Mouse (Mus musculus) cerebellum, adult 8-10 months (tissue): ENCODE data around the gene Vax2.
A peak's percentile ranks its signal among the peaks of the same experiment; 100 is the strongest.

Source experiments
- DNase-seq: peaks from one replicate; pipeline ENCODE4 v3.0.0; 2022

Vax2 gene

GRCm38 (mm10) chr6:83762880-83763431 lies 51.9 kb downstream of the Vax2 start:
- no peak for DNase-seq

- DNase-seq, result no peak
These were observed 55.9 kb downstream of the Vax2 start for GRCm38 (mm10) chr6:83766982-83767381.

- no peak for DNase-seq
These were observed 57.4 kb downstream of the Vax2 start for GRCm38 (mm10) chr6:83768485-83768884.

DNA sequence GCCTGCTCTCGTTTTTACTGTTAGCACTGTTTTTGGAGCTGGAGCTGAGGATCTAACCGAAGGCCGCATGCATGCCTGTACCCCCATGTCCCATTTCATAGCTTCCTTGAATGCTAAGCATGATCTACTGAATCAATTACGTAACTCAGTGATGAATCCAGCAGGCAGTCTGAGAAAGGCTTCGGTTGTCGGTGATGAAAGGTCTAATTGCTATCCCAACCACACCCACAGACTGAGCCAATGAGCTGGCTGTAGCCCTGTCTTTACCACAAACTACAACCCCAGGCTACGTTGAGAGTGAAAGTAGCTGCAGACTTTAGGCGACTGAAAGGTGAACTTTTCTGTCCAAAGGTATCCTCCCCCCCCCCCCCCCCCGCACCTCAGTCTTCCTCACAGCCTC lies 63.1 kb downstream of the Vax2 start:
- no peak for DNase-seq

DNA sequence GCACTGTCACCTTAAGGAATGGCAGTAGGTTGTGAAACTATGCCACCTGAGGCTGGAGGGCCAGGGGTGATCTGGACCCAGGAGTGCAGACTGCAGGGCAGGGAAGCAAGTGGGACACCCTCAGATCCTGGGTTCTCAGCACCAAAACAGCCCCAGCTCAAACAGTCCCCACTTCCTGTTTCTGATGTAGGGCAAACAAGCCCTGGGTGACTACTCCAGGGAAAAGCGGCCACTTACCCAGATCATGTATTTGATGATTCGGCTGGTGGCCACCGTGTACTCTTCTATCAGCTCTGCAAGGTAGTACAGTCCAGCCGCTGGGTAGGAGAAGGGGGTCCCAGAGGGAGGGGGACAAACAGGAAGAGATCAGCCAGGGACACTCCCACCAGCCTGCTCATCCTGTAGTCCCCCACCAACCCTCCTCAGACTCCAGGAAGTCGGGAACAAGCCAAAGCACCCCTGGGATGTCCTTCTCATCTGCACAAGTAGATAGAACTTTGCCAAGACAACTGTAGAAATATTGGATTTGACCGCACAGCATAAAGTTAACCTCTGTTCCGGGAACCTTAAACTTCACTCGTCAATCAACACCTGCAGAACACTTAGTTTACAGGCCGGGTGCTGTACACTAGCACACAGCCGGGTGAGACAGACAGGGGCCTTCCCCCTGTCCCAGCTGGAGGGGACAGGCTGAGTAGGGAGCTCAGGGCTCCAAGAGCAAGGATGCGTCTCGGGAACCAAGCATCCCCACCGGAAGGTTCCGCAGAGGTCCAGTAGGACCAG lies 63.9 kb downstream of the Vax2 start:
- peak; percentile 24 for DNase-seq

GRCm38 (mm10) chr6:83775638-83776293 lies 64.7 kb downstream of the Vax2 start, which contains the start of gene Tex261:
TSS of gene Tex261 (minus strand) at chr6:83775813.
- DNase-seq, result peak; percentile 89

GRCm38 (mm10) chr6:83778306-83778705 lies 67.2 kb downstream of the Vax2 start:
- DNase-seq, result no peak

DNA sequence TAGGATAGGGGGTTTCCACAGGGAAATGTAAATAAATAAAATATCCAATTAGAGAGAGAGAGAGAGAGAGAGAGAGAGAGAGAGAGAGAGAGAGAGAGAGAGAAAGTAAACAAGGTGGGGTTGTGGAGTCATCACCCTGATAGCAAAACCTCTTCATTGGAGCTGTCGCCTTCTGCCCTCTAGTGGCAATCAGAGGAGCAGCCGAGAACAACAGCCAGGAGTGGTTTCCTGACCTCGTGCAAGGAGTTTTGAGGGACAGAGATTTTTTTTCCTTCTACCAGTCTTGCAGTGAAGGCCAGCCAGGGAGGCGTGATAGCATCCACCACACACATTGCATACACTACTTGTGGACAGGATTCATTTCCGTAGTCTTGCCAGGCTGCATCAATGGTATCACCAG lies 68.0 kb downstream of the Vax2 start:
- DNase-seq, result peak; percentile 27

DNA sequence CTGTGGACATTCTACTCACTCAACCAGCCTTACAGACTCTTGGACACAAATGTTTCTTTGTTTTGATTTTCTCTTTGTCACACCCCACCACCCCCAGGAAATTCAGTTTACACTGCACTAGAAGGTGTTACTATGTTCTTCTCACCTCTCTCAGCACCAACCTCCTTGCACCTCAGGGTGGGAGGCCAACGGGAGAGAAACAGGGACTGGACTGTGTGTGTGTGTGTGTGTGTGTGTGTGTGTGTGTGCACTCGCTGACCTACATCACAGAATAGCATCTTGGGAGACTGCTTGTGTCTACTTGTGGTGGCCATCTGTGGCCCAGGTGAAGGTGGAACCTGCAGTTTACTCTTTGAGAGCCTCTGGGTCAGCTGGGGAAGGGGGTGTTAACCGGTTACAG lies 75.4 kb downstream of the Vax2 start:
- no peak for DNase-seq
